ENCODE assay signal across 8 mouse cellular contexts in the genomic region with DNA sequence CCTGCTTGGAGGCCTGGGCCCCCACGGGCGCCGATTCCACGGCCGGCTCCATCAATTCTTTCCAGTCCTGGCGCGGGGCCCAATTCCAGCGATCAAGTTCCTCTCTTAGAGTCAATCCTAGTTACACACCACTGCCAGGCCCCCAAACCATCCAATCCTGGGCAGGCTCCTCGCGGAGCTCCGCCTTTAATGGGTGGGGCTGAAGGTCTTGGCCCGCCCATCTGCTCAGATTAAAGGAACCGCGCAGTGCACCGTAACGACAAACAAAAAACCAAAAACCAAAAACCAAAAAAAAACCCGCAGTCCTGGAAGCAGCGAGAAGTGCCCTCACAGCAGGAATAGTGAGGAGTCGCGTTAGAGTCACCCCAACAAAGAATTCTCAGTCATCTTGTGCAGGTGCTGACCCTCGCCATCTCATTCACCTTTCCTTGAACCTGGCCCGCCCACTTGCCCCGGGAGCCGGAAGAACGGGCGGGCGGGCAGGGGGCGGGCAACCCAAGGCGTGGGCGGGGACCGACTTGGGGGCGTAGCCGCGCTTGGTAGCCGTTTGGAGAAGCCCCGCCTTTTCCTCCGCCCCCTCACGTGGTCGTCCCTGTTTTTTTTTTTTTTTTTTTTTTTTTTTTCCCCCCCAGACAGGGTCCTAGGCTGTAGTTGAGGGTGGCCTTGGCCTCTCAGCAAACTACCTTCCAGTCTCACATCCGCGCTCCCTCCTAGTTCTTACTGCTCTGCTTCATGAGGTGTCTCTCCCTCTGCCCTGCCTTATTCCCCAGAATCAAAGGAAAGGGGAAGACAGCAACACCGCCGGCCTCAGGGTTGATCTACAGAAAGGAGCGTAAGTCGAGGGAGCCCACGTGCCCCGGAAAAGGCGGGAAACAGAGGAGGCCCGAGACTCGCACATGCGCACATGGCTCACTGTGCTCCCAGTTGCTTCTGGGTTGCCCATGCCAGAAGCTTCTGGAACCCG. TPM values are rescaled to one million over a fixed set of nuclear protein-coding genes. Genes with fewer than 3 reads are reported as not detected.
DNase-seq lines count a peak whose midpoint lies in the region; ATAC-seq and TF ChIP-seq lines count a peak whose summit lies in the region.

No protein-coding gene starts in this region.

- peaks cover 14% of the 10 kb centered on the region for H3K4me1 ChIP-seq in forebrain, embryonic 14.5 days (ENCODE audit: control insufficient read depth, insufficient read depth, low read length)
- H3K4me1 ChIP-seq in lung, adult 2 months (ENCODE audit: control insufficient read depth, insufficient read depth, low read length): peaks cover 17% of the 10 kb centered on the region

- no peaks in the 10 kb centered on the region for H3K36me3 ChIP-seq in forebrain, embryonic 14.5 days (ENCODE audit: control insufficient read depth, insufficient read depth, low read length)

- peak overlapping the region; percentile 73 for H3K9ac ChIP-seq in forebrain, embryonic 14.5 days (ENCODE audit: low read length)

- peak overlapping the region; percentile 62 for H3K4me2 ChIP-seq in forebrain, embryonic 14.5 days (ENCODE audit: low read length)

- H3K27me3 ChIP-seq in forebrain, embryonic 14.5 days (replicated peaks; ENCODE audit: control insufficient read depth, insufficient read depth, low read length): no peaks in the 10 kb centered on the region

- no peak for TF ChIP-seq CTCF in lung, adult 2 months (IDR thresholded peaks at IDR 0.05; ENCODE audit: insufficient read depth, low read length)

- WGBS in forebrain, embryonic 14.5 days: 7% methylated on average over 50 of the region's 52 CpGs
- WGBS in lung, adult 2 months: 4% methylated on average over 52 of the region's 52 CpGs

- no peaks in the 10 kb centered on the region for H3K9me3 ChIP-seq in forebrain, embryonic 14.5 days (replicated peaks; ENCODE audit: control insufficient read depth, low read length)

- TF ChIP-seq POLR2A in lung, adult 2 months (IDR thresholded peaks at IDR 0.05; ENCODE audit: borderline replicate concordance, extremely low read depth, low read depth, low read length): peak; percentile 46; the same call in 1 of the 2 replicates

- H3K4me3 ChIP-seq in forebrain, embryonic 14.5 days (ENCODE audit: low read depth, low read length): peak overlapping the region; percentile 56
- H3K4me3 ChIP-seq in lung, adult 2 months (replicated peaks; ENCODE audit: extremely low read depth, low read depth, low read length): peak overlapping the region; percentile 97

- ATAC-seq in forebrain, embryonic 14.5 days: peak; percentile 98
- peak; percentile 89 for ATAC-seq in neutrophil, adult 5-6 weeks (ENCODE audit: extremely low read depth, insufficient number of reproducible peaks, low FRiP score, poor library complexity, severe bottlenecking)

- H3K27ac ChIP-seq in forebrain, embryonic 14.5 days (ENCODE audit: low read depth, low read length): peak overlapping the region; percentile 22; the same call in 1 of the 2 replicates

- DNase-seq in ES-CJ7 (ENCODE audit: low read depth, low spot score): peak; percentile 94
- DNase-seq in cerebellum, adult 11 months: peak; percentile 95
- DNase-seq in forebrain, embryonic 14.5 days (ENCODE audit: low spot score): peak; percentile 98
- DNase-seq in heart, postnatal 25 days (ENCODE audit: low spot score): peak; percentile 93
- peak; percentile 94 to 97 for DNase-seq in layer of hippocampus, adult 18-20 months (ENCODE audit: low spot score in 2 of 2)
- peak; percentile 96 for DNase-seq in lung, adult 2 months
- peak; percentile 86 to 89 for DNase-seq in thymus, adult 18-20 months

- intact Hi-C loops in heart, postnatal 25 days (cut with DNase I): no loop called here

RNA-seq across cellular contexts. Expression of a gene that starts 2.7 kb away (rescaled TPM):
- polyA plus RNA-seq in forebrain, embryonic 14.5 days (2014; fragmentation: Nextera tagmentation; extraction: Ambion mirVana): 5.3 and 8.3 TPM in 2 replicates
- total RNA-seq in heart, postnatal 25 days (2021): 10 to 100 TPM; 40.5 to 41.5 TPM
- 10 to 100 TPM in 1 of 2 experiments, 1 to 10 TPM in 1; 9.4 to 11.0 TPM for total RNA-seq in layer of hippocampus, adult 18-20 months (2021)
- 90.2 and 103 TPM in 2 replicates for polyA plus RNA-seq in lung, adult 2 months (2012; rRNA removed)
- total RNA-seq in neutrophil, adult 5-6 weeks (2017): 26.2 and 29.1 TPM in 2 replicates

RNA-seq across cellular contexts. Expression of a gene that starts 16.8 kb away (rescaled TPM):
- not detected in 2 replicates for polyA plus RNA-seq in forebrain, embryonic 14.5 days (2014; fragmentation: Nextera tagmentation; extraction: Ambion mirVana)
- not detected for total RNA-seq in heart, postnatal 25 days (2021)
- total RNA-seq in layer of hippocampus, adult 18-20 months (2021): not detected
- polyA plus RNA-seq in lung, adult 2 months (2012; rRNA removed): 41.1 and 48.0 TPM in 2 replicates
- total RNA-seq in neutrophil, adult 5-6 weeks (2017): not detected in 2 replicates

RNA-seq across cellular contexts. Expression of a gene that starts 26.3 kb away (rescaled TPM):
- polyA plus RNA-seq in forebrain, embryonic 14.5 days (2014; fragmentation: Nextera tagmentation; extraction: Ambion mirVana): not detected in 2 replicates
- not detected for total RNA-seq in heart, postnatal 25 days (2021)
- total RNA-seq in layer of hippocampus, adult 18-20 months (2021): not detected
- 0.53 and 1,347 TPM in 2 replicates for polyA plus RNA-seq in lung, adult 2 months (2012; rRNA removed)
- total RNA-seq in neutrophil, adult 5-6 weeks (2017): not detected in 2 replicates

Comparison
In these comparisons a context has a peak if more than half of its experiments do, and no peak if none do; other contexts are left out.
1. Peak in every context shown above with its lines: DNase-seq, ATAC-seq, H3K4me3 ChIP-seq and H3K27ac ChIP-seq.